Mouse (Mus musculus) heart, postnatal 0 days (tissue): Measurements from ENCODE around the gene Akt2. TPM values are rescaled to one million over a fixed set of nuclear protein-coding genes. Genes with fewer than 3 reads are reported as not detected.

ENCODE experiments used
- ATAC-seq: fragments of 200-750 bp; cut with Nextera tagmentation; 2 replicates; pipeline ENCODE4 v1.8.0; 2017; ENCODE audit warnings: low read depth, moderate number of reproducible peaks, moderate library complexity; ENCODE audit not compliant: insufficient read depth
- DNase-seq: peaks from one replicate; pipeline ENCODE4 v3.0.0-alpha.2; 2016; ENCODE audit warnings: low spot score
- H3K27ac ChIP-seq: fragments of 300-500 bp; sonication (generic); 2 replicates; pipeline ENCODE4 v1.5.1; 2014; ENCODE audit warnings: low read depth, mild to moderate bottlenecking
- H3K27me3 ChIP-seq: fragments of 300-500 bp; sonication (generic); 2 replicates; pipeline ENCODE4 v1.6.1; 2014; ENCODE audit warnings: low read length, mixed read lengths; ENCODE audit not compliant: control insufficient read depth, insufficient read depth
- H3K36me3 ChIP-seq: fragments of 300-500 bp; sonication (generic); replicated peaks from 2 replicates; pipeline ENCODE4 v1.6.1; 2014; ENCODE audit warnings: low read length, mixed read lengths; ENCODE audit not compliant: control insufficient read depth, insufficient read depth
- H3K4me1 ChIP-seq: fragments of 300-500 bp; sonication (generic); 2 replicates; pipeline ENCODE4 v1.6.1; 2014; ENCODE audit warnings: antibody characterized with exemption; ENCODE audit not compliant: control insufficient read depth, insufficient read depth
- H3K4me2 ChIP-seq: fragments of 300-500 bp; sonication (generic); 2 replicates; pipeline ENCODE4 v1.6.1; 2014; ENCODE audit warnings: low read depth, mild to moderate bottlenecking, low read length, moderate library complexity
- H3K4me3 ChIP-seq: fragments of 300-500 bp; sonication (generic); 2 replicates; pipeline ENCODE4 v1.5.1; 2014; ENCODE audit warnings: low read depth, low read length
- H3K9ac ChIP-seq: fragments of 300-500 bp; sonication (generic); replicated peaks from 2 replicates; pipeline ENCODE4 v1.6.1; 2014; ENCODE audit warnings: low read depth, low read length, mixed read lengths
- H3K9me3 ChIP-seq: fragments of 300-500 bp; sonication (generic); replicated peaks from 2 replicates; pipeline ENCODE4 v1.6.1; 2016; ENCODE audit warnings: low read length; ENCODE audit not compliant: control insufficient read depth
- CTCF ChIP-seq: IDR thresholded peaks from 2 replicates; pipeline ENCODE4 v1.5.1; 2016; ENCODE audit warnings: antibody characterized with exemption, control low read depth, low read depth
- EP300 ChIP-seq: IDR thresholded peaks from 2 replicates; pipeline ENCODE4 v1.6.1; 2016; ENCODE audit warnings: antibody characterized with exemption, low read depth
- WGBS: fragments of 180-500 bp; shearing (Covaris S2); extraction: QIAGEN DNeasy Blood & Tissue Kit; methylation state at CpG from one replicate; pipeline ENCODE4 v1.1.7; 2014; 5-methylcytosine and 5-hydroxymethylcytosine counted together
- polyA plus RNA-seq: library from polyadenylated mRNA; unstranded; fragments of >200 nt; fragmentation: Nextera tagmentation; extraction: Ambion mirVana; gene quantifications from 2 replicates; pipeline ENCODE4 v1.2.1, GENCODE M21; 2015
- total RNA-seq: library from RNA; depleted of rRNA; stranded (reverse); fragments of >200 nt; gene quantifications from 2 replicates; pipeline ENCODE4 v1.2.3, GENCODE M21; 2014; ENCODE audit warnings: low replicate concordance

The Akt2 gene
- total and polyA plus RNA-seq, 2 experiments from 2014 or later, result 80.5 to 138 TPM

DNA sequence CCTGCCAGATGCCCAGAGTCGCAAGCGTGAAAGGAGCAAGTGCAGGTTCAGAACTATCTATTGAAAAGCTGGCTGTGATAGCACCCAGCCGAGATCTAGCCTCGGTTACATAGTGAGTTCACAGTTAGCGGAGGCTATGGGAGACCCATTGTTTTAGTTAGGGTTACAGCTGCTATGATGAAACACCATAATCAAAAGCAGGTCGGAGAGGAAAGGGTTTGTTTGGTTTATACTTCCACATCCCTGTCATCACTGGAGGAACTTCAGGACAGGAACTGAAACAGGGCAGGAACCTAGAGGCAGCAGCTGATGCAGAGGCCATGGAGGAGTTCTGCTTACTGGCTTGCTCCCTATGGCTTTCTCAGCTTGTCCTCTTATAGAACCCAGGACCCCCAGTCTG lies 13.8 kb upstream of the Akt2 start:
- no peak overlapping the region for H3K27ac ChIP-seq
- no peak for TF ChIP-seq CTCF
- no peak for TF ChIP-seq EP300
- DNase-seq, result no peak
- H3K4me3 ChIP-seq, result no peak overlapping the region
- H3K27me3 ChIP-seq, result no peaks in the 10 kb centered on the region
- no peak overlapping the region for H3K9ac ChIP-seq
- WGBS, result 84% methylated on average over 6 of the region's 6 CpGs
- no peaks in the 10 kb centered on the region for H3K4me1 ChIP-seq
- H3K4me2 ChIP-seq, result no peak overlapping the region
- H3K9me3 ChIP-seq, result no peaks in the 10 kb centered on the region
- no peak for ATAC-seq
- peaks cover 90% of the 10 kb centered on the region for H3K36me3 ChIP-seq

DNA sequence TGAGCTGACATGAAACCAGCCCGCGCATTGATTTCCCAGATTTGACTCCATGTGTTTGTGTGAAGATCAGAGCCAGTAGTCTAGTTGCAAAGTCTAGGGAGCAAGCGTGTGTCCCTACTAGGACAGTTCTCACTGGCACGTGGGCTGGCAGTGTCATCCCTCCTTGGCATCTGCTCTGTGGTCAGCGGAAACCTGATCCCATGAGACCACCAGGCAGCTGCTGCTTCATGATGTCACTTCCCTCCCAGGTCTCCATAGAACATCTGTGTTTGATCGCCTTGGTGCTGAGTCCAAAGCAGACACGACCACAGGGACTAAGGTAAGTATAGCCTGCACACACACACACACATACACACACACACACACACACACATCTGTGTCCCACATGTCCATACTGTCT lies 12.9 kb upstream of the Akt2 start:
- Histone ChIP-seq H3K4me2 (no peak overlapping the region), H3K27me3 (no peaks in the 10 kb centered on the region), H3K9ac (no peak overlapping the region), H3K9me3 (no peaks in the 10 kb centered on the region), H3K27ac (no peak overlapping the region), H3K4me1 (no peaks in the 10 kb centered on the region), H3K36me3 (peaks cover 95% of the 10 kb centered on the region), H3K4me3 (no peak overlapping the region)
- WGBS, result 77% methylated on average over 7 of the region's 7 CpGs
- ATAC-seq (no peak), DNase-seq (no peak)
- TF ChIP-seq EP300 (no peak), CTCF (no peak)

DNA sequence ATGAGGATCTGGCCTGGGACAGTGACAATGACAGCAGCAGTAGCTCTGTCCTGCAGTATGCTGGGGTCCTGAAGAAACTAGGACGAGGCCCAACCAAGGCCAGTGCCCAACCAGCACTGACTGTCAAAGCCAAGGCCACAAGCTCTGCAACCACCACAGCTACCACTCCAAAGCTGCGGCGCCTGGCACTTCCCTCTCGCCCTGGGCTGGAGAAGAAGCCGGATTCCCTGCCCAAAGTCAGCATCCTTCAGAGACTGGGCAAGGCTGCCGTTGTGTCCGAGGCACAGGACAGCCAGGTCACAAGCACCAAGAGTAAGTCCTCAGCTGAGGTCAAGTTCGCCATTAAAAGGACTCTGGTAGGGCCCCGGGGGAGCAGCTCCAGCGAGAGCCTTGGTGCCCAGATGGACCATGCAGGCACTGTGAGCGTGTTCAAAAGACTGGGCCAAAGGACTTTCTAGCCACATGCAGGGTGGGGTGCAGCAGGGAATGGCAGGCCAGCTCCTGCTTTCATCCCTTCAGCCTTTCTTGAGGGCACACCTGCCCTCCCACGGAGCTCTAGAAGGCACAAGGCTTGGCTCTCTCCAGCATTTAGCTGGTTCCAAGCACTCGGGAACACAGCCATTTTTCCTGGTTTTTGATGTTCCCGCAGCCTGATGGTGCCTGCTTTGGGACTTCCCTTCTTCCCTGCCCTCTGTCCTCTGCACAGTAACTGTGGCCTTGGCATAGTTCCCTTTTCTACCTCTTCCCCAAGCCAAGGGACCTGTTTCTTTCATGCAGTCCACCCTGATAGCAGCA lies 10.8 kb upstream of the Akt2 start:
- Histone ChIP-seq H3K4me3 (no peak overlapping the region), H3K4me1 (no peaks in the 10 kb centered on the region), H3K9me3 (no peaks in the 10 kb centered on the region), H3K4me2 (no peak overlapping the region), H3K27ac (no peak overlapping the region), H3K9ac (no peak overlapping the region), H3K27me3 (no peaks in the 10 kb centered on the region), H3K36me3 (peaks cover 75% of the 10 kb centered on the region)
- ATAC-seq (no peak), DNase-seq (no peak)
- 88% methylated on average over 14 of the region's 14 CpGs for WGBS
- TF ChIP-seq EP300 (no peak), CTCF (no peak)

DNA sequence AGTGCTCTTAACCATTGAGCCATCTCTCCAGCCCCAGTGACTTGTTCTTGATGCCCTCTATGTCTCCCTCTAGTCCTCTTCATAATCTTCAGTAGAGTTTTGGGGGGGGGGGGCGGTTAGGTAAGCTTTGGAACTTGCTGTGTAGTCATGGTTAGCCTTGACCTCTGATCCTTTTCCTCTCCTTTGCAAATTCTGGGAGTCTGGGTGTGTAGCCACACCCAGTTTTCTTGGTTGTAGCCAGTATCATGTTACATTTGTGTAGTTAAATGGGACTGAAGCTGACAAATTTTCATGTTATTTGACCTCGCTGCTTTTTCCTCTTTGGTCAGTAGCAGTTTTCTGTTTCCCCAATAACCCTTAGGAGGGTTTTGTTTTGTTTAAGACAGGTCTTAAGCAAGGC lies 4.5 kb upstream of the Akt2 start:
- Histone ChIP-seq H3K36me3 (peaks cover 17% of the 10 kb centered on the region), H3K27ac (no peak overlapping the region), H3K9me3 (no peaks in the 10 kb centered on the region), H3K9ac (no peak overlapping the region), H3K4me2 (no peak overlapping the region), H3K4me3 (no peak overlapping the region), H3K4me1 (no peaks in the 10 kb centered on the region), H3K27me3 (no peaks in the 10 kb centered on the region)
- TF ChIP-seq EP300, result no peak
- TF ChIP-seq CTCF, result no peak
- 83% methylated on average over 2 of the region's 2 CpGs for WGBS
- no peak for DNase-seq
- no peak for ATAC-seq

DNA sequence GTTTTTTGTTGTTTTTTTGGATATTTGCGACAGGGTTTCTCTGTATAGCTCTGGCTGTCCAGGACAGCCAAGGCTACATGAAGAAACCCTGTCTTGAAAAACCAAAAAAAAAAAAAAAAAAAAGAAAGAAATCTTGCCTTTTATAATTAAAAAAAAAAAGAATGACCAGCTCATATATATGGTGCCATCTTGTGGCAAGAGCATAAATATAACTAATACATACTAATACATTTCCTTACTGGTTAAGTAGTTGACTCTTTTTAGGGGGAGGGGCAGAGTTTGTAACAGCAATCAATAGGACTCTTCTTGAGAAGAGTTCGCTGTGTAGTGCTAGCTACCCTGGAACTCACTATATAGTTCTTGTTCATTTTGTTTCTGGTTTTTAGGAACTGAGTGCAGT lies 3.6 kb upstream of the Akt2 start:
- WGBS, result 87% methylated on average over 2 of the region's 2 CpGs
- peaks cover 8% of the 10 kb centered on the region for H3K36me3 ChIP-seq
- no peaks in the 10 kb centered on the region for H3K9me3 ChIP-seq
- H3K4me3 ChIP-seq, result no peak overlapping the region
- DNase-seq, result no peak
- no peaks in the 10 kb centered on the region for H3K27me3 ChIP-seq
- no peak overlapping the region for H3K4me2 ChIP-seq
- no peak overlapping the region for H3K9ac ChIP-seq
- H3K27ac ChIP-seq, result no peak overlapping the region
- peaks cover 4% of the 10 kb centered on the region for H3K4me1 ChIP-seq
- no peak for ATAC-seq
- TF ChIP-seq EP300, result no peak
- TF ChIP-seq CTCF, result peak; percentile 12; the same call in 1 of the 2 replicates

DNA sequence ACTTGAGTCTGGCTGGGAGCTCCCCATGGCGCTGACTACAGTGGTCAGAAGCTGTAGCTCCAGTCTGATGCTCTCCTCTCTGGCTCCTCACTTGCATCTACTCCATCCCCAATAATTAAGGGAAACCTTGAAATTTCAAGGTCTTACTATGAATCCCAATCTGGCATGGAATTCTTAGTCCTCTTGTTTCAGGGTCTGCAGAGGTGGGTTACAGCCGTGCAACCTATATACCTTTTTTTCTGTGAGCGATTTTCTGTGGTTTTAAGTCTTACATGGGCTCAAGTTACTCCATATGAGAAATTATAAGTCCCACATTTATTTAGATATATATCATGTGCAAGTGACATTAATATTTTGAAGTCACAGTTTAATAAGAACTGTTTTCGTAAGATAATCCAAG lies 1.3 kb upstream of the Akt2 start:
- ATAC-seq (no peak), DNase-seq (no peak)
- peaks cover 26% of the 10 kb centered on the region for H3K4me1 ChIP-seq
- H3K9me3 ChIP-seq, result no peaks in the 10 kb centered on the region
- no peak overlapping the region for H3K4me2 ChIP-seq
- H3K36me3 ChIP-seq, result no peaks in the 10 kb centered on the region
- no peak overlapping the region for H3K9ac ChIP-seq
- no peak overlapping the region for H3K27ac ChIP-seq
- WGBS, result 95% methylated on average over 4 of the region's 4 CpGs
- no peak overlapping the region for H3K4me3 ChIP-seq
- H3K27me3 ChIP-seq, result no peaks in the 10 kb centered on the region
- no peak for TF ChIP-seq EP300
- TF ChIP-seq CTCF, result no peak
